Mouse (Mus musculus): ENCODE measurements at regions not wholly inside any gene's neighbourhood (a gene's known extent, or its start where the extent isn't known, plus 50 kb on each side); places are given as distances from the start of the nearest gene placed in this dataset.

DNA sequence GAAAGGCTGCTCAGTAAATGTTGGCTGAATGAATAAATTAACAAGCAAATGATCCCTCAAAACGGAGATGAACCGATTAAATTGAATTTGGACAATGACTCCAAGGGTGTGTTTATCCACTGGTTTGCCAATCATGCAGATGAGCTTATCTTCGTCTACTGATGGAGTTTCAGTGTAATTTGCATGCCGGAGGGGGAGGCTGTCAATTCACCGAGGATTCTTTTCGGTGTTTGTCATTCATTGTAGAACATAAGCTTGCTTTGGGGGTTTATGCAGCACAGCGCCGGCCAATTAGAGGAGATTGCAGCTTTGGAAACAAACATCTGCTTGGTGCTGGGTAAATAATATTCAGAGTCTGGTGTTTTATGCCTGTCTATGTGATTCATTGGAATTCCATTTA is 132.7 kb downstream of the Otoa start:
- DNase-seq (ENCODE audit: low spot score in 2 of 2): no peak

DNA sequence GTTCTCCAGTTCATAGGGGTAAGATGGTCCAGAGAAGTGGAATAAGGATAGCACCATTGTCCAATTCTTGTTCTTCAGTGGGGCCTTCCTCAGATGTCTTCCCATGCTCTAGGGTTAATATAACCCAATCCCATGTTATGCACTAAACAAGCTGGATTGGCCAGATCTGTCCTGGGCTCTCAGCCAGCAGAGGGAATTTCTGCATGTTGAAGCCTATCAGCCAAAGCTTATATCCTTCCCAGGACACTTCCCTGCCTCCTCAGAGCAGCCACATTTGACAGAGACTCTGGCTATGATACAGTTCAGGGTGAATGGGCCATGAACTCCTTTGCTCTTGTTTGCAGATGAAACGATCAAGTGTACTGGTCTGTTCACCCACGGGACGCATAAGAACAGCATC is 133.6 kb downstream of the Otoa start:
- DNase-seq (ENCODE audit: low spot score in 2 of 2): no peak

DNA sequence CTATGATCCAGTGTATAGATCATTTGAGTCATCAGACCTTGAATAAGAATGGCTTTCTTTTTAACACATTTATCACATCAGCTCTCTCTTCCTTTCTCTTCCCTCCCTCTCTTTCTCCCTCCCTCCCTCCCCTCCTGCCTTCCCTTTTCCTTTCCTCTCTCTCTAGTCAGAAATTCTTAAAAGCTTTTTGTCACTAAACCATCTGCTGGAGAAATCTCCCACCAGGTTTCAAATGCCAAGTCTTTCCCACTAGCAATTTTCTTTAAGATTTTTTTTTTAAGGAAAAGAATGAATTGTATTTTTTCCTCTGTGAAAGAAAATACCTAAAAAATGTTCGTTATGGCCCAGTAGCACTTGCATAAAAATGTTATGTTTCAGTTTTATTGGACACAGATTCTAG is 134.3 kb downstream of the Otoa start:
- DNase-seq (ENCODE audit: low spot score in 2 of 2): no peak

DNA sequence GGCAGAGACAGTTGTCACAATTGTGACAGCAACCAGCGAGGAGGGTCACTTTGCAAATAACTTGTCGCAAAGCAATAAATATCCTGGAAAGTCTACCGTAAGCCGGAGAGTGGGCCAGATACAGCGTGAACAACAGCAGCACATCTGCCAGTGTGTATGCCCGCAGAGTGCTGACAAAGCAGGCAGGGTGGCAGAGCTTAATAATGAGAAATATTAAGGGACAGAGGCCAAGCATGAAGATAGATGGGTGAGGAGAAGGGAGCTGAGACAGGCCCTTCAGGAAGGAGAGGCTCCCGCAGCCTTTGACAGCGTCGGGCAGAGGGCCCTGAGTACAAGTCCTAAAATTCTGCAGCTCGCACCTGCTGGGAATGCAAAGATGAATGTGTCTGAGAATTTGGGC is 136.6 kb downstream of the Otoa start:
- DNase-seq (ENCODE audit: low spot score in 2 of 2): no peak

DNA sequence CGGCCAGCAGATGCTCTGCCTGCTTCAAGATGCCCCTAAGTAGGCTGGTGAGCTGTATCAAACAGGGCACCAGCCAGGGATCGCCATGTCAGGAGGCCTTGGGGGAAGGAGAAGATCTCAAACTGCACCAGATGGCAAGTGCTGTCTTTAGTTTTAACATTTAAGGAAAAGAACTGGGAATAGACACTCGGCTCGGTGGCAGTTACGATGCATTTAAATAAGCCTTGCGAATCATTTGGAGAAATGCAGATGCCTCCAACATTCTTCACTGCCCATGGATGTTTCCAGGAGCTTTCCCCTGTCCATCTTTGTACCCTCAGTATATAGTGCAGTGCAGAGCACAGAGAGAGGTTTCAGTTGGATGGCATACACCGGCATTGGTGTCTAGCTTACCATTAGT is 139.7 kb downstream of the Otoa start:
- DNase-seq (ENCODE audit: low spot score in 2 of 2): no peak

DNA sequence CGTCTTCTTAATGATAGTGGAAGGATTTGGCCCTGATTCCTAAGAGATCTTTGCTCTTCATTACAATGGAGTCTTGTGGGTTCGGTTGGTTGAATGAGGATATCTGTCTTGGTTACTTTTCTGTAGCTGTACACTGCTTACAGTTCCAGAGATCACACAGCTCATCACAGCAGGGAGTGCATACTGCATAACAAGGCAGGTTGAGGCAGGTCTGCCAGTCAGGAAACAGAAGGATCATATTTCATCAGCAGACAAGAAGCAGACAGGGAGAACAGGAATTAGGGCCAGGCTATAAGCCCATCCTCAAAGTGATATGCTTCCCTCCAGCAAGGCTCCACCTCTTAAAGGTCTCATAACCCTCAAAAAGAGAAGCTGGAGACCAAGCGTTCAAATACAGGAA is 150.4 kb downstream of the Otoa start:
- no peak for DNase-seq (ENCODE audit: low spot score in 2 of 2)

DNA sequence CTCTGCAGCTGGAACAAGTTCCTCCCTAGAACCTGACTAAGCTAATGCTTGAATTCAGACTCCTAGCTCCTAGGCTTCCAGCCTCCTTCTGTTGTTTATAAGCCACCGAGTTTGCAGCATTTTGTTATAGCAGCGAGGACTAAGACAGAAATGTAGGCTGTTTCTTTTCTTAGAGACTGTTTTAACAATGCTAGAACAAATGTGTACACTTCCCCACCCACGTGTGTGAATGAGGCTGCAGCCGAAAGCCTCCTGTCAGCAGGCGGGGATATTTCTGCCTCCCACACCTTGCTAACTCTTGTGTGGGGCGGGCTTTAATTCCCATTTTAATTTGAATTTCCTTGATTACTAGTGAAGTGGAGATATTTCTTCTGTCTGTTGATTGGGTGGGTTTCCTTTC is 153.4 kb downstream of the Otoa start:
- peak in 1 of 2 experiments; percentile 34 for DNase-seq (ENCODE audit: low spot score in 2 of 2)

DNA sequence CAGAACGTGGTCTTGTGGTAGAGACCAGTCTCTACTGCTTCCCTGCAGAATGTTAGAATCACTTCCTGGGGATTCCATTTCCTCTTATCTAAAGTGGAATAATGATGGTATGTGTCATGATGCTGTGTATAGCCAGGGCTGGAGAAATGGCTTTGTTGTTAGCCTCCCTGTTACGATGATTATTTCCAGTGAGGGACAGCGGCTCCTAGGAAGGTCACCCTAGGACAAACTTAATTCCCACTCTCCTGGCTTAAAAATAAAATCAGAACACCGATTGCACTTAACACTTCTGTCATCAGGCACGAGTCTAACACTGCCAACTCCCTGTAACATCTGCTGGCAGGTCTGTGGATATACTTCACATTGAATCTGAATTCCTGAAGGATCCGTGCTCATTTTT is 151.9 kb upstream of the Hs3st2 start:
- no peak for DNase-seq (ENCODE audit: low spot score in 2 of 2)

DNA sequence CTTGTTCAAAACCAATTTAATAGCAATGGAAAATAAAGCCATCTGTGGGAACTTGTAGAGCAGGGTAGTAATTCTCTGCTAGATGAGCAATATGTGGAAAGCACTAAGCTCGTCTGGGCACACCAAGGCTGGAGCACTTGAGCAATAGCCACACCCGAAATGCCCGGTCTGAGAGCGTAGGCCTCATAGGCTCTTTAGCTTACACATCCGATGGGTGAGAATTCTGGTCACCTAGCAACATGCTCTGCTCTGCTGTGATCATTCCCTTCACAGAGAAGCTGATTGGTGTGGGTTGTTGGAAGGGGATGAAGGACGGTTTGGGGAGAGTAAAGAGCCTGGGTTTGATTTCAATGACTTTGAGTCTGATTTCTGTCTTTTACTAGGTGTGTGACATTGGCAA is 143.8 kb upstream of the Hs3st2 start:
- DNase-seq (ENCODE audit: low spot score in 2 of 2): no peak

DNA sequence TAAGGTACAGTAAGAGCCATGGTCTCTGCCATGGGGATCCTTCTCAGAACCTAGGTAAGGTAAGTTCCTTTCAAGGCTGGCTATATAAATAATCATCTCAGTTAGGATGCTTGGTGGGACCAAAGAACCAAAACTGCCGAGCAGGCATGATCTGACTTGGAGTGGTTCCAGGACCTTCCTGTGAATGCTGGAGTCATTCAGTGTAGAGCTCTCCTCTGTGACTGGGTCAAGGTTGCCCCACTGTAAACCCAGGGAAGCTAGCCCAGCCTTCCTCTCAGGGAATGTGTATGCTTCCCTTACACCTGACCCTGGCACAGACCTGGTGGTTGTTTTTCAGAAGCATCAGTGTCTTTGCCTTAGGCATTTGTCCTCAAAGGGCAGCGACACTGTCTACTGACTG is 134.2 kb upstream of the Hs3st2 start:
- DNase-seq (ENCODE audit: low spot score in 2 of 2): no peak

DNA sequence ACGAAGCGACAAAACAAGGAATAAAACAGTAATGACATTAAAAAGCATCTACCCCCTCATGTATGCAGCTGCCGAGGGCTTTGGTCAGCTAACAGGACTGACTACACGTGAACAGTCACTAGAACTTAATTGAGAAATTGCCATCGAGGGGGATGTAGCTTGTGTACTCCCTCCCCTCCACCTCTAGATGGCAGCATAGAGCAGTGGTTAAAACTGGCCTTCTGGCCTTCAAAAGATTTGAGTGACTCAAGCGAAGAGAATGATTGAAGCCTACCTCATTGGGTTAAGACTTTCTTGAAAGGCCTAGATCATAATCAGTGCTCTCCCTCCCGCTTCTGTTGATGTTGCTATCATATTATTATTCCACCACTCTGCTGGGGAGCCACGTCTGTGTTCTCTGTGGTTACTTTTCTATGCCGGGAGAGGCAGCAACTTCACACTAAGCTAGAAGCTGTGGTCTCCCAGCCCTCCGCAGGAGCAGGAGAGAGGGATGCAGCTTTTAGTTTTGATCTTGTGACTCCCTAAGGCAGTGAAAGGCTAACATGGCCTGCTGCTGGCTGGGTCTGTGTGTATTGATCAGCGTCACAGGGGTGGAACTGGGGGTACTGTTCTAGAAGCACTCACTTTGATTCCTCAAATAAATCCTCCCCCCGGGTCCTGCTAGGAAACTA is 132.7 kb upstream of the Hs3st2 start:
- no peak for DNase-seq (ENCODE audit: low spot score in 2 of 2)

DNA sequence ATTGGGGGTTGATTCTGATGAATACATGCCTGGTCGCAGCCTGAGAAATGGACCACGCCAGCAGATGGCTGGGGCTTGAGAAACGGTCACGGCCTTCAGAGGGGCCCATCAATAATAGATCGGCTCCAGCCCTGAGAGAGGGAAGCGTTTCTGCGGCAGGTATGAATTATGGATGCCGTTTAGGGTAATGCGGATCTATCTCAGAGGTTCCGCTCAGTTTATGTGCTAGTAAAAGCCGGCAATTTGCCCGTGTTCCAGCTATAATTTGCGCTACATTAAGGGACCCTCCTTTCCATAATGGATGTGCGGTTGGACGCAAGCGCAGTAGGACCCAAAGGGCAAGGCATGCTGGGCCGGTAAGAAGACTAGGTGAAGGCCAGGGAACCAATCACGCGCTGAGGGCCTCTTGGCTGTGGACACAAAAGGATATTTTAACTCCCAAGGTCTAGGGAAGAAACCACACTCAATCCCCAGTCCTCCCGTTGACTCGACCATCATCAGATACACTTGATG is 132.1 kb upstream of the Hs3st2 start:
- DNase-seq (ENCODE audit: low spot score in 2 of 2): no peak

DNA sequence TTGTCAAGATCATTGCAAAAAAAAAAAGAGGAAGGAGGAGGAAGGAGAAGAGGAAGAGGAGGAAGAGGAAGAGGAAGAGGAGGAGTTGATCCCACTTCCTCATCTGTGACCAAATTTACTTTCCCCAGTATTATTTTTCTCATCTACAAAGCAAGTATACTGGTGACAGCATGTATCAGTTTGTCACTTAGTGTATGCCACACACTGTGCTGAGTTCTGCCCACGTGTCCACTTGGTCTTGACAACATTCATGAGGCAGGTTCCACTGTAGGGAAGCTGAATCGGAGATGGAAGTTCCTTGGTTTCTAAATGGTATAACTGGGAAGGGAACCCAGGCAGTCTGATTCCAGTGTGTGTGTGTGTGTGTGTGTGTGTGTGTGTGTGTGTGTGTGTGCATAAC is 122.3 kb upstream of the Hs3st2 start:
- no peak for DNase-seq (ENCODE audit: low spot score in 2 of 2)

DNA sequence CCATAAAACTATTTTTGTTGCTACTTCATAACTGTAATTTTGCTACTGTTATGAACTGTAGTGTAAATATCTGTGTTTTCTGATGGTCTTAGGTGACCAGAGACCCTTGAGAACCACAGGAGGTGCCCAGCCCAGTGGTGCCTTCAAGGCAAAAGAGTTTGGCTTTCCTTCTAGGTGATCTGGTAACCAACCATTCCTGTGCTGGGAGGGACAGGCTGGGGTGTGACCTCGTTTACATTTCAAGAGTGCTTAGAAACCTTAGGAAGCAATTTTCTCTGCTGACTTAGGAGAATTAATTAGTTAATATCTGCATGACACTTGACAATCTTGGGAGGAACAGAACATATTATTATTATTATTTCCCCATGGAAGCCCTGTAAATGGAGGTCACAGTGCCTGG is 111.1 kb upstream of the Hs3st2 start:
- DNase-seq (ENCODE audit: low spot score in 2 of 2): no peak

DNA sequence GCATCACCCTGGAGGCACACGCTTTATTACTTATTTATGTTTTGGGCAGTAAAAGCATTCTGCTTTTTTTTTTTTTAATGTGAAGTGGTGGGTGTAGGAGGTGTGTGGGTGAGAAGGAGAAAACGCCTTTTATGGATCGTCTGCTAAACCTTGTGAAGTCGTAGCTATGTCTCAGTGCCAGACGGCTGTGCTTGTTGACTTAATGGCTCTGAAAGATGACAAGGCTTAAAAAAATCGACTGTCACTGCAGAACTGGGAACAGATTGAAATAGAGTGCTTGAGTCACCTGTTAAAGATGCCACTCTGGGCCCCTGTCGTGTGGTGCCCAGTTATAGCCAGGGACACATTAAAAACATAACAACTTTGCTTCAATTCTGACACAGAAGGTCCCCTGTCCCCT is 109.5 kb upstream of the Hs3st2 start:
- no peak for DNase-seq (ENCODE audit: low spot score in 2 of 2)

DNA sequence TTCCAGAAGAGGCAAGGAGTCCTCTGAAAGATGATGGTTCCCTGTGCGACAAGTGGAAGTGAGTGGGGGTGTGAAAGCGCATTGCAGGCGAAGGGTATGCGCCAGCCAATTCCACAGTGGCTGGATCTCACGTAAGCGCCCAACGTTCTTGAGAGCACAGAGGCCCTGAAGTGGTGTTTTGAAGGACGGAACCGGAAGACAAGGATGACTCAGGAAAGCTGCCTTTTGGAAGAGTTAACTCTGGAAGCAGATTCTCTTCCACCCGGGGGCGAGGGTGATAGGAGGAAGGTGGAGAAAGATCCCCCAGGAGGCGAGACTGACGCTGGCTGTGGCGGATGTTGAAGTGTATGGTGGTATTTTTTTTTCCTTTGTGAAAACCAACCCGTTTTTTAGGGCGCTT is 101.9 kb upstream of the Hs3st2 start:
- DNase-seq (ENCODE audit: low spot score in 2 of 2): peak; percentile 7 to 17

DNA sequence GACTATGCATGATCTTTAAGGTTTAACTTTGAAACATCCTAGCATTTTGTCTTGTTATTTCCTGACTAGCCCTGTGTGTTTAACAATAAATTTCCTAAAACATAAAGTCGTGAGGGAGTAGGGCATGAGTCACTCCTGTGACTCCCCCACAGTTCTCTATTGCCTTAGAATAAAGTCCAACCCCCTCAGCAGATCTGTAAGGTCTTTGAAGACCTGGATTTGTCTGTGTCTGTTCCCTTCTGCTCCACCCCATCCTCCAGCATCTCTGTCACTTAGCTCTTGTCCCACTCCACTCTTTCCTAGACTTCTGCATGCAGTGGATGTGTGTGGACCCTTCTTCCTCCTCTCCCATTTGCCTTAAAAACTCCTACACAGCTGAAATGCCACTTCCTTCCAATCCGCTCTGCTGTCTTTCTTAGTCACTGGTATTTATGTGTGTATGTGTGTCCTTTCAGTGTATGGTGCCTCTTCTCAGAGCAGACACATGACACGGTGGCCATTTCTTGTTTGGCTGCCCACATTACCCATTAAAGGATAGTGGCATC is 95.4 kb upstream of the Hs3st2 start:
- peak in 1 of 2 experiments; percentile 8 for DNase-seq (ENCODE audit: low spot score in 2 of 2)

DNA sequence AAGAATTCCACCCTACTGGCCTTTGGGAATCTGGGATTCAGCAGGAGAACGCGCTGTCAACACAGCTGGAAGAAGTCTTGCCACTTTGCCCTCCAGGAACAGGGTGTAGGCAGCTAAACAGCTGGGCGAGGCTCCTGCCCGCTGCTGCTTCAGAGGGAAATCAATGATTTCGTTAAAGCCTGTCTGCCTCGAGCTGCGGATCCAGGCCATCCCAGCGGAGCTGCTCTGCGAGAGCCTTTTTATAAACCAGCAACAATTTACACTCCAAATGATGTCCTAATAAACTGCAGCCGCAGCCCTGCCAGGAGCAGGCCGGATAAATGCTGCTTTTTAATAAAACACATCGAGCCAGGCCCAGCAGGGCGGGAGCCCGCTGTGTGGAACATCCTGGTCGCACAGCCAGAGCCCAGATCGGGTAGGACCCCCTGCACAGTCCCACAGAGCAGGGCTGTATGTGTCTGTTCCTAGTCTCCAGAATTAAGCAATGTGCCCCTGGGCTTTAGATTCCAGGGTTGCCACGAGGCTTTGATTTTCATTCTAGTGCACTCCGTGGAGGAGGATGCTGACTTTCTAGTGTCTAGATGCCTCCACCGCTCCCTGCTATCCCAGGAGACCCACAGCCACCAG is 78.6 kb upstream of the Hs3st2 start:
- no peak for DNase-seq (ENCODE audit: low spot score in 2 of 2)

DNA sequence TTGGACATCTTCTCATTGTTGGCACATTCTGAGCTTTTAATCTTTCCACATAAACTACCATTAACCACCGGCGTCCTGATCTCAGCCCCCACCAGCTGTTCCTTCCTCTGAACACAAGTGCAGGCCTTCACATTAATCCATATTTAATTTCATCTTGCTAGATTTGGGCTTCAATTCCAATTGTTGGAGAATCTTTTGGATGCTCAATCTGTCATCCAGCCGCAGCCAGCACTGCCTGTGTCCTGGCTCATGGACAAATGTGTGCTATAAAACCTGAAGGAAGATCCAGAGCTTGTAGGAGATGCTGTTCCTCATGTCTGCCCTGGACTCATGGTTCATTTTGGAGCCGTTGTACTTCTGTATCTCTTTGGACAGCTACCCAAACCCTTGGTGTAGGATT is 77.1 kb upstream of the Hs3st2 start:
- DNase-seq (ENCODE audit: low spot score in 2 of 2): no peak

DNA sequence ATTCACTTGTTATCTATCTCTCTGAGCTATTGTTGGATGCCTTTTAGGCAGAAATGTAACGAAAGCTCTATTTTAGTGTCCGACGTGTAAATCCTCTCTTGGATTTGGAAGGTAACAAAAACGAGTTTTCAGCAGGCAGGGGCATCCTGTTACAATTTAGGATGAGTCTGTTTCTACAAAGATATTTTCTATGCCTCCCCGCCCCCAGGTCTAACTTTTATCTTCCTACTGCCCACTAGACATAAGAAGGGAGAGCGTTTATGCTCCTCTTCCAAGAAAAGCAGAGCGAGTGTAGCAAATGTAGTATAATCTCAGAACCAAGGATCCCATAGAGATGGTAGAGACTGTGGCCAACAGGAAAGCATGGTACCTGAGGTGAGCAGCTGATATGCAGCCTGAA is 62.4 kb upstream of the Hs3st2 start:
- no peak for DNase-seq (ENCODE audit: low spot score in 2 of 2)

DNA sequence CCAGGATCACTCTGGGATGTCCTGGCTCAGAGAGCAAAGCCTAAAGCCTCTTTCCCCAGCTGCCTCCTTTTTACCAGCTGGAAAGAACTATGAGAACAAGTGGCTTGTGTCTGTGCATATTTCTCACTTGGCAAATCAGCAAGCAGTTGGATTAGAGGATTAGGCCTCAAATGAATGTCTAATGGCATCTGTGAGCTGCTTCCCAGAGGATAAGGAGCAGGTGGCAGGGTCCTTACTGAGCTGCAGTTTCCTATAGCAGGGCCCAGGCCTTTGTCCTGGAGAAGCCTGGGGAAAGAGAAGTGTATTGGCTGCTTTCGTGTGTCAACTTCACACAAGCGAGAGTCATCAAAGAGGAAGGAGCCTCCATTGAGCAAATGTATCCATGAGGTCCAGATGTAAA is 59.1 kb upstream of the Hs3st2 start:
- no peak for DNase-seq (ENCODE audit: low spot score in 2 of 2)

DNA sequence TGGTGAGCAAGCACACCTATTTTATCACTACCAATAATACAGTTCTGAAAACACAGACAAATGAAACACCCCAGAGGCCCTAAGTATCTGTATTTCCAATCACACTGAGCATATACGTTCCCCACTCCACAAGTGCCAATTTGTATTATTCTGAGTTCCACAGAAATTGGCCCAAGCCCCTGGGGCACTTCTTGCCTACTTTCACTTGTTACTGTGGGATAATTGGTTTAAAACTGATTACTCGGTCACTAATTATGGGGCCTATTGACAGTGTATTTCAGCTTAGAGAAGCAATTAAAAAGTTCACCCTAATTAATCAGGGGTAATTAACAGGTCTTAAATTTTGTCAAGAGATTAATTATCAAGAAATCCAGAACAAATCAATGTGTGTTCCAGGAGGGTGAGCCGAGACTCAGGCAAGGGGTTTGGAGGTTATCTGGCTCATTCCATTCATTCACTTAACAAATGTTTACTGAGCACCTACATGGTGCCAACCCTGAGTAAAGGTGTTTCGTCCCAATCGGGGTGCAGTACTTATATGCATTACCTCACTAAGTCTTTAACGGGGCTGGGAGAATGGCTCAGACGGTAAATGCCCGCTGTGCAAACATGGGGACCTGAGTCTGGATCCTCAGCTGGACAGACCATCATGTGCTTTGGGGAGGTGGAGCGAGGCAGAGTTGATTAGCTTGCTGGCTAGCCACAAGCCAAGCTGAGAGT is 56.1 kb upstream of the Hs3st2 start:
- no peak for DNase-seq (ENCODE audit: low spot score in 2 of 2)

DNA sequence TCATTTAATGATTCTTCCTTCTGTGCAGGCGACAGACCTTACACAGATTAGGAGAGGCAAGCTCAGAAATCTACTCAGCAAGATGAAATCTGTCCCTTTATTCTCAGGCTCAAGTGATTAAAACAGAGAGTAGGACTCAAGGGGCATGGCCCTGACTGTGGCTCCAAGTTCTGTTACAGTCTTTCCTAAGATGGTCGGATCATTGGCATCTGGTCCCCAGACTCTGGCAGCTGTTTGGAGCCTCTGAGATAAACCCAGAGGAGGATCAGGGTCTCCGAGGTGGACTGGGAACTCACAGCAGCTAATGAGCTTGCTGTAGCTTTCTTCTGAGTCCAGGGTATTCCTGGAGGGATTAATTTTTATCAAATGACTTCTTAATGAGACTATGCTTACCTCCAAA is 51.7 kb upstream of the Hs3st2 start:
- DNase-seq (ENCODE audit: low spot score in 2 of 2): no peak
